Mouse (Mus musculus) lung, adult 2 months (tissue): ENCODE measurements around the gene Olfr593.

Experiments
- CTCF ChIP-seq: fragments of 200-500 bp; IDR thresholded peaks from 2 replicates; pipeline ENCODE4 v1.5.1; 2011; ENCODE audit warnings: mild to moderate bottlenecking, low read length, control low read depth; ENCODE audit not compliant: insufficient read depth
- POLR2A ChIP-seq: fragments of 200-500 bp; IDR thresholded peaks from 2 replicates; pipeline ENCODE4 v1.6.1; 2011; ENCODE audit warnings: low read depth, mild to moderate bottlenecking, control low read depth, low read length, borderline replicate concordance; ENCODE audit errors: extremely low read depth

DNA sequence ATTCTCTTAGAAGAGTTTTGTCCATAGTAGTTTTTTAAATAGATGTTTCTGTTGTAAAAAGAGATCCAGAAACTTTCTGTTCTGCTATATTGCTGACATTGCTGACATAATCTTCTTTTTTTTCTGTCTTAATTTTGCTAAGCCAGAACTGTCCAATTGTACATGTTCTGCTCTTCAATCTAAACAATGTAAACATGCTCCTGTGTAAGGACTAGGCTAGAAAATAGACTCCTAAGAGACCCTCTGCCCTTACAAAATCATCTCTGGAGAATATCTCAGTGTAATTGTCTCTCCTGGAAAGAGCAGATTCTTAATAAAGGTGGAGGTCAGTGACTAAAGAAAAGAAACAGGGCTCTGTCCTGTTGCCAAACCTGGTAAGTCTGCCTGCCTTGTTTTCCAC is 5.0 kb downstream of the Olfr593 start, which contains the start of gene Olfr594:
- TF ChIP-seq CTCF (no peak), POLR2A (no peak)
